Mouse (Mus musculus): ENCODE data around the gene Zfyve28. TPM values are rescaled to one million over a fixed set of nuclear protein-coding genes. Genes with fewer than 3 reads are reported as not detected.
A peak's percentile ranks its signal among the peaks of the same experiment; 100 is the strongest.

Gene Zfyve28
- polyA plus RNA-seq (2016; fragmentation: Nextera tagmentation; extraction: Ambion mirVana): 0.62 and 0.76 TPM in 2 replicates

DNA sequence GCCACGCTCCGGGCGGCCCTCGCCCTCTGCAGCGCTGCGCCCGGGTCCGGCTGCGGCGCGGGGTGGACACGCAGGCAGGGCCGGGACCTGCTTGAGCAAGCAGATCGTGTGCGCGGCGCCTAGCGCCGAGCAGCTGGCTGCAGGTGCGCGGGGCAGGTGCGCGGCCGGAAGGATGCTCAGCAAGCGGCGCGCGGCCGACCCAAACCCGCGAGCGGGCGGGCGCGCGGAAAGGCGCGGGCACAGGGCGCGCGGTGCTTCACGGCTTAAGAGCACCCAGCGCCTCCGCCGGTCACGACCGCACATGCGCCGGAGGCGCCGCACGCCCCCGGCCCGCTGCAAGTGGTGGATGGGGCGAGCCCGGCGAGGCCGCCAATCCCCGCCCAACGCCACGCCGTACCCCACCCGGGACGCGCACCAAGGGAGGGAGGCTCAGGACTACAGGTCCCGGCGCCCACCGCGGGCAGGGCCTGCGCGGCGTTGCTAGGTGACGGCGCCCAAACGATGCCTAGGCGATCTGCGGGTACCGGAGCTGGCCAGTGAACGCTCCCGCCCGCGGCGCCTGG is at the start of gene Zfyve28, which contains the start of gene Cfap99:
TSS of gene Zfyve28 (minus strand) at position 296 of the 563 bp plus-strand sequence.
TSS of gene Cfap99 (plus strand) at position 447 of the 563 bp plus-strand sequence.
- Histone ChIP-seq H3K27ac (0 out of 2 replicates have a peak within 1 kb of the TSS, but pooled peaks have one; percentile 56), H3K36me3 (no peaks in the 10 kb centered on the region), H3K4me1 (peaks cover 31% of the 10 kb centered on the region), H3K27me3 (ENCODE audit: low read depth, poor library complexity, severe bottlenecking) (peaks cover 92% of the 10 kb centered on the region), H3K4me3 (peak within 1 kb of the TSS; percentile 72), H3K9me3 (replicated peaks) (no peaks in the 10 kb centered on the region)
- DNase-seq (ENCODE audit: low spot score): peak; percentile 86
- WGBS: under 1% methylated on average over 83 of the region's 83 CpGs

DNA sequence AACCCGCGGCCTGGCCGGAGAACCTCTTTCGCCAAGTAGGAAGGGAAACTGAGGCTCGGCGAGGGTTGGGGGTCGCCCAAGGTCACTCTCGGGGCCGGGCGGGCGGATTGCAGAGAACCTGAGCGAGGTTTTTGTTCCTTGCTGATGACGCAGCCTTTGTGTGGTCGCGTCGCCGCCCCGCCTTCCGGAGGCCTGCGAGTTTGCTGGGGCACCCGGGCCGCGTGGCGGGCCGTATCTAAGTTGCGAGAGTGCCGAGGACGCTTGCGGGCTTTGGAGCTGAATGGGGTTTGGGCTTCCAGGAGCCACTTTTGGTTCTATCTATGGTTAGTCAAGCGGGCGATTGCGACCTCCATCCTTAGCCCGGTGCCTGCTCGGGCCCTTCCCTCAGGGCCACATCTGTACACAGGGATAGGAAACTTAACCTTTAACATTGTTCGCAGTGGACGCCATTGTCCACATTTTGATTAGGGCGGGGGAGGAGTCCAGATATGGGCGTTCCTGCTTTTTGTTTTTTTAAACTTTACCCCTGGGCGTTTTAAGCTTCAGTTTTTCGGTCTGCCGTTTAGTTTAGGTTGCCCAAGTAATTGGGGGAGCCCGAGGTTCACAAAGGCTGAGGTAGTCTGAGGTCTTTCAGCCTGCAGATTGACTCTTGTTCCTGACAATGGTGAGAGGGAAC is 48.7 kb upstream of the Zfyve28 start:
- under 1% methylated on average over 42 of the region's 42 CpGs for WGBS
- peak; percentile 82 for DNase-seq (ENCODE audit: low spot score)
- peaks cover 24% of the 10 kb centered on the region for H3K36me3 ChIP-seq
- peak overlapping the region; percentile 99 for H3K27ac ChIP-seq
- peak overlapping the region; percentile 97 for H3K4me3 ChIP-seq
- peaks cover 19% of the 10 kb centered on the region for H3K4me1 ChIP-seq
- H3K27me3 ChIP-seq (ENCODE audit: low read depth, poor library complexity, severe bottlenecking): no peaks in the 10 kb centered on the region
- no peaks in the 10 kb centered on the region for H3K9me3 ChIP-seq (replicated peaks)

DNA sequence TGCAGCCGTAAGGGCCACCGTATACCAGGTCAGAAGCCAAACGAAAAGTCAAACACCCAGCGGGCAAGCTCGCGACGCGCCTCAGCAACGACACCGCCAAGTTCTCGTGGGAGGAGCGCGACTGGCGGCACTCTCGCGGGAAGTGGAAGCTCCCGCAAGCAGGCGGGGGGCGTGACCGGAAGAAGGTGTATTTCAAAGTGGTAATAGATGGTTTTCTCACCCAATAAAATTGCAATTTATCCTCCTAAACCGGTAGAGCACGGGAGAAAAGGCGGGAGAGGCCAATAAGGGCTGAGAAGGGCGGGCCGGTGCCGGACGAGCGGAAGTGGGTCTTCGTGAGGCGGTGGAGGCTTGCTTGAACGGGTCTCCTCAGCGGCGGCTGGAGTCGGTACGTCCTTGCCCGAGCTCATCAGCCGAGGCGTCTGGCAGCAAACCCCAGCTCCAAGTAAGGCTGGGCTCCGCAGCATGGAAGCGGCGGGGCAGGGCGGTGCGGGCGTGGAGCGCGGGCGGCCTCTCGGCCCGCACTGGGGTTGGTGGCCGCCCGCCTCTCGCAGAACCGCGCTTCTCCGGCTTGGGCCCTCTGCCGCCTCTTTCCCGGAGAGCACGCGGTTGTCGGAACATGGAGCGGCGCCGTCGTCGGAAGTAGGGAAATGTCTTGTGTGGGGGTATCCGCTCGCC is 48.0 kb upstream of the Zfyve28 start, which contains the start of gene Rnf4:
TSS of gene Rnf4 (plus strand) at position 193 of the 678 bp plus-strand sequence.
- Histone ChIP-seq H3K4me3 (peak within 1 kb of the TSS; percentile 97), H3K4me1 (peaks cover 19% of the 10 kb centered on the region), H3K27ac (peak within 1 kb of the TSS; percentile 99), H3K36me3 (peaks cover 24% of the 10 kb centered on the region), H3K27me3 (ENCODE audit: low read depth, poor library complexity, severe bottlenecking) (no peaks in the 10 kb centered on the region), H3K9me3 (replicated peaks) (no peaks in the 10 kb centered on the region)
- WGBS: under 1% methylated on average over 67 of the region's 67 CpGs
- DNase-seq (ENCODE audit: low spot score): peak; percentile 99

DNA sequence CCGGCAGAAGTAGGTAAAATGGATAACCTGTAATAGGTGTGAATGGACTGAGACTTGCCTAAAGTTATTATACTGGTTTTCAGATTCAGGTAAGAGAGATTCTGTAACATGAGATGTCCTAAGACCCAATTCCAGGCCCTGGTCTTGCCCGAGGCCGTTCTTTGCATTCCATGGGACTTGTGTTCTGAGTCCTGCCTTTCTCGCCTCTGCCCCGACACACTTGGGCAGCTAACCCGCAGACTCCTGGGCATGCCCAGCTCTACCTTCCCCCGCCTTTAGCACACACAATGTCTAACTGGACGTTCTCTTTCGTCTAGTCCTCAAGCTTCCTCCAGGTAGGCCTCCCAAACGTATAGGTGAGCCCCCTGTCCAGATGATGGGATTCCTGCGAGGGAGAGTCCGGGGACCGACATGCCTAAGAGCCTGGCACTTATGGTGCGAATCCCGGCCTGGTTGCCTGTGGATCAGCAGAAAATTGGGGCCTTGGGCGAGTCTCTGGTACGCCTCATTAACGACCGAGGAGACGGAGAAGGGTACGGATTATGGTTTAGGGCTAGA is 47.4 kb upstream of the Zfyve28 start:
- Histone ChIP-seq H3K27ac (peak overlapping the region; percentile 99), H3K4me1 (peaks cover 19% of the 10 kb centered on the region), H3K9me3 (replicated peaks) (no peaks in the 10 kb centered on the region), H3K4me3 (peak overlapping the region; percentile 97), H3K27me3 (ENCODE audit: low read depth, poor library complexity, severe bottlenecking) (no peaks in the 10 kb centered on the region), H3K36me3 (peaks cover 24% of the 10 kb centered on the region)
- WGBS: 2% methylated on average over 21 of the region's 21 CpGs
- DNase-seq (ENCODE audit: low spot score): no peak

DNA sequence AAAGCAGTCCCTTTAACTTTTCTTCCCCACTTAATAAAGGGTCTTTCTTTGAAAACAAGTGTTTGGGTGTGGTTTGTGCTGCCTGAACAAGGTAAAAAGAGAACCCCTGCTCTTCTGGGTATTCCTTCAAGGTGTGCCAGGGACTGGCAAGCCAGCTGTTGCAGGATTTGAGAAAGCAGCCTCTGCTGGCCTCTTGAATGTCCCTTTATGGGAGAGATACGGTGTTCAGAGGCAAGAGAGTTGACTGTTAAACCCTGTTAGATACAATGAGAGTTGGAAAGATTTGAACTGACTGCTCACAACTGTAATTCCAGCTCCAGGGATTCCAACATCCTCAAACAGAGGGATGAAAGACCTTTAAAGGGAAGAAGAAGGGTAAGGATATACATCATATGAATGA is 45.8 kb upstream of the Zfyve28 start:
- Histone ChIP-seq H3K27me3 (ENCODE audit: low read depth, poor library complexity, severe bottlenecking) (no peaks in the 10 kb centered on the region), H3K27ac (no peak overlapping the region), H3K4me3 (no peak overlapping the region), H3K9me3 (replicated peaks) (no peaks in the 10 kb centered on the region), H3K4me1 (peaks cover 19% of the 10 kb centered on the region), H3K36me3 (peaks cover 9% of the 10 kb centered on the region)
- 90% methylated on average over 1 of the region's 1 CpGs for WGBS
- no peak for DNase-seq (ENCODE audit: low spot score)

DNA sequence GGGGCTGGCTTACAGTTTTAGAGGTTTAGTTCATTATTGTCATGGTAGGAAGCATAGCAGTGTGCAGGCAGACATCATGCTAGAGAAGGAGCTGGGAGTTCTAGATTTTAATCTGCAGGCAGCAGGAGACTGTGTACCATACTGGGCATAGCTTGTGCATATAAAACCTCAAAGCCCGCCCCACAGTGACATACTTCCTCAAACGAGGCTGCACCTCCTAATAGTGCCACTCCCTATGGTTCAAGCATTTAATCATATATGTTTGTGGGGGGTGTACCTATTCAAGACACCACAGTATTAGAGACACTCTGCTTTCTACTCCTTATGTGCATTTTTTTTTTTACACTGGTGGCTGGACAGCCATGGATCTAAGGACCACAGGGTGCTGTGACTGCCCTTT is 41.9 kb upstream of the Zfyve28 start:
- peaks cover 7% of the 10 kb centered on the region; the same call in 1 of the 2 replicates for H3K27me3 ChIP-seq (ENCODE audit: low read depth, poor library complexity, severe bottlenecking)
- no peak overlapping the region for H3K27ac ChIP-seq
- no peak for DNase-seq (ENCODE audit: low spot score)
- 89% methylated on average over 2 of the region's 2 CpGs for WGBS
- no peaks in the 10 kb centered on the region for H3K9me3 ChIP-seq (replicated peaks)
- H3K4me1 ChIP-seq: peaks cover 16% of the 10 kb centered on the region
- H3K36me3 ChIP-seq: no peaks in the 10 kb centered on the region
- H3K4me3 ChIP-seq: no peak overlapping the region

DNA sequence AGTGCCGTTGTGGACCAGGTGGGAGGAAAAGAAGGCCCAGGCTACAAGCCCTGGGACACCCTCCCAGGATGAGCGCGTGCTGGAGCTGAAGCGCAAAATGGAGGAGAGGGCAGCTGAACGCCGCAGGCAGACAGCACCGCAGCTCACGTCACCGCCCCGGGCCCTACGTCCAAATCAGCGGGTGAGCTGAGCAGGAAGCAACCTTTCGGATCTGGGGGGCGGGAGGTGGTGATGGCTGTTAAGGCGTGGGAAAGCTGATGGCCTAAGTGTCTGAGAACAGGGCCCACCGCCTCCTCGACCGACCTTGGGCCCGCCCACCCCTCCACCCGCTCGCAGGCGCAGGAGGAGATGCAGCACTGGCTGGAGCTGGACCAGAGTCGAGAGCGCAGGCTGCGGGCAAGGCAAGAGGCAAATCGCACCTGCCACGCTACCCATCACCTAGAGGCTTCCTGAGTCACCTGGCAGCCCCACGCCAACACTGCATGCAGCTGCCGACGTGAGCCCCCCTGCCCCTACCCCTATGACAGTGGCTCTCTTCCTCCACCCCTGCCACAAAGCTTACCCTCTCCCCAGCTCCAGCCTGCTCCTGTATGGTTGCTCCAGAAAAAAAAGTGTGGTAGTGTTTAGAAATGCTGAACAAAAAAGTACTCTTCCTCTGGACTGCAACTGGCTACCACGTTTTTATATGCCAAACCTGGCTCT is 38.8 kb upstream of the Zfyve28 start:
- Histone ChIP-seq H3K27ac (peak overlapping the region; percentile 76), H3K4me1 (peaks cover 15% of the 10 kb centered on the region), H3K4me3 (peak overlapping the region; percentile 50), H3K27me3 (ENCODE audit: low read depth, poor library complexity, severe bottlenecking) (peaks cover 7% of the 10 kb centered on the region; the same call in 1 of the 2 replicates), H3K36me3 (no peaks in the 10 kb centered on the region), H3K9me3 (replicated peaks) (no peaks in the 10 kb centered on the region)
- WGBS: 10% methylated on average over 31 of the region's 31 CpGs
- DNase-seq (ENCODE audit: low spot score): peak; percentile 65

DNA sequence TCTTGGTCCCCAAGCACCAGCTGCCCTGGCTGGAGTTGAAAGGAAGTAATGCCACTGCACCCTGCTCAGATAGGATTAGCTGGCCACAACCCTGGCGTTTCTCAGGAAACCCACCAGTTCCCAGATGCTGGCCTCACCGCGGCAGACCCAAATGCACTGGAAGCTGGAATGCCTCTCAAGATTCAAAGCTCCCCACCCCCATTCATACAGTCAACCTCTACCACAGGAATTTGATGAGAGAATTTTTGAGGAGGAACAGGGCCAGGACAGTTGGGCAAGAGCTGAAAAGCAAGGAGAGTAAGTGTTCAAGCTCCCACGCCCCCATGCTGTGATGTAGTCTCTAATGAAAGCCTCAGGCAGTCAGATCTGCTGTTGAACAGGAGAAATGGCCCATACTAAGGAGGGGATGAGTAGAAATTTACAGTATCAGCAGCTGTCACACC is 38.0 kb upstream of the Zfyve28 start:
- peaks cover 15% of the 10 kb centered on the region for H3K4me1 ChIP-seq
- peak; percentile 38 for DNase-seq (ENCODE audit: low spot score)
- WGBS: 36% methylated on average over 4 of the region's 4 CpGs
- H3K27me3 ChIP-seq (ENCODE audit: low read depth, poor library complexity, severe bottlenecking): peaks cover 7% of the 10 kb centered on the region; the same call in 1 of the 2 replicates
- H3K36me3 ChIP-seq: no peaks in the 10 kb centered on the region
- H3K27ac ChIP-seq: peak overlapping the region; percentile 76; the same call in 1 of the 2 replicates
- no peak overlapping the region for H3K4me3 ChIP-seq
- no peaks in the 10 kb centered on the region for H3K9me3 ChIP-seq (replicated peaks)

DNA sequence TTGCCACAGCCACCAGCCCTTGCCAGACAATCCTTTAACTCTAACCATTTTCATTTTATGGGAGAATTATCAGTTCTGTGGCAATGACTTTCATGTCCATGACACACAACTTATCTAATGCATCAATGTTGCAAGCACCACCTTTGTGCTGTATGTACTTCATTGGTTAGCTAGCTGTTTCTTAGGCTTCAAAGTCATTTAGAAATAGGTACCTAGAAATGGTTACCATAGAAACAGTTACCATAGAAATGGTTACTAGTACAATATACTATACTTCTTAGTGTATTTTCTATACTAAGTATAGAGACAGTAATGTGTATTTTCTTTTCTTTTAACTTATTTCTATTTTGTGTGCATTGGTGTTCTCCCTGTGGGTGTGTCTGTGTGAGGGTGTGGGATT is 37.0 kb upstream of the Zfyve28 start:
- no peak for DNase-seq (ENCODE audit: low spot score)
- no peak overlapping the region for H3K27ac ChIP-seq
- H3K4me1 ChIP-seq: peaks cover 15% of the 10 kb centered on the region
- no peaks in the 10 kb centered on the region for H3K36me3 ChIP-seq
- peaks cover 7% of the 10 kb centered on the region; the same call in 1 of the 2 replicates for H3K27me3 ChIP-seq (ENCODE audit: low read depth, poor library complexity, severe bottlenecking)
- no peaks in the 10 kb centered on the region for H3K9me3 ChIP-seq (replicated peaks)
- no peak overlapping the region for H3K4me3 ChIP-seq

DNA sequence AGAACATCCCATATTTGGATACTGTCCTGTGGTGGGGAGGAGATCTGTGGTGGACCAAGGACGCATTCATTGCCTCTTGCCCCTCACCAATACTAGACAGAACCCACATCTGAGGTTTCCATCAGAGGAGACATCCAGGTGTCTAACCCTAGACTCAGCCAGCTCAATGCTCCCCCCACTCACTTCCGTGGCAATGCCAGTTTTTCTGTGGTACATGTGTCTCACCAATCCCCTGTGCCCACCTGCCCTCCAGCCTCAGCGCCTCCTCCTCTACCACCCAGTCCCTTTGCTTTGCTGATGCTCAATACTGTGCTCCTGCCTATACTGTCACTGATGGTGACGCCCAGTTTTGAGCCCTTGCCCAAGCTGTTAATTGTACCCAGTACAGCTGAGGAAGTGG is 33.0 kb upstream of the Zfyve28 start:
- Histone ChIP-seq H3K4me3 (no peak overlapping the region), H3K9me3 (replicated peaks) (no peaks in the 10 kb centered on the region), H3K27me3 (ENCODE audit: low read depth, poor library complexity, severe bottlenecking) (no peaks in the 10 kb centered on the region), H3K27ac (no peak overlapping the region), H3K4me1 (peaks cover 5% of the 10 kb centered on the region), H3K36me3 (no peaks in the 10 kb centered on the region)
- WGBS: 87% methylated on average over 4 of the region's 4 CpGs
- DNase-seq (ENCODE audit: low spot score): no peak

DNA sequence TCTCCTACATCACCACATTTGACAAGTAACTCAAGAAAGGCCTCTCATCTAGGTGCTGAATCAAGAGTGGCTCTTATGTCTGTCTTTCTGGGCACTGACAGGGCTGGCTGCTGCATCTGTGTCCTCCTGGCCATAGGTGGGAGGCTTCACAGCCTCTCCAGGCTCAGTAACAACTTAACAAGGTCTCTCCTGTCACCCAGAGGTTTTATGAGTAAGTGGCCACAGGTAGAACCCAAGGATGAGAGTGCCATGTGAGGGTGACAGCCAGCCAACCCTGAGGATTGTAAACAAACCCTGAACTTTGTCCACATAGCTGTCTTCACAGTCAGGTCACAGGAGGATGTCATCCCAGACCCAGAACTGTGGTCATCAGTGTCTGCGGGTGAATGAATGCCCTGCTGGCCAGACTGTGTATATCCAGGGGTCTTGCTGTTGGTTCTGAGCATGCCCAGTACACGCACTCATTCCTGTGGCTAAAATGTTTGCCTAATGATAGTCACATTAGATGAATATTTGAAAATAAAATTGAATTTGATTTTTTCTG is 31.3 kb upstream of the Zfyve28 start:
- DNase-seq (ENCODE audit: low spot score): no peak
- Histone ChIP-seq H3K27me3 (ENCODE audit: low read depth, poor library complexity, severe bottlenecking) (no peaks in the 10 kb centered on the region), H3K36me3 (no peaks in the 10 kb centered on the region), H3K4me3 (no peak overlapping the region), H3K9me3 (replicated peaks) (no peaks in the 10 kb centered on the region), H3K27ac (no peak overlapping the region), H3K4me1 (no peaks in the 10 kb centered on the region)
- WGBS: 78% methylated on average over 2 of the region's 2 CpGs

DNA sequence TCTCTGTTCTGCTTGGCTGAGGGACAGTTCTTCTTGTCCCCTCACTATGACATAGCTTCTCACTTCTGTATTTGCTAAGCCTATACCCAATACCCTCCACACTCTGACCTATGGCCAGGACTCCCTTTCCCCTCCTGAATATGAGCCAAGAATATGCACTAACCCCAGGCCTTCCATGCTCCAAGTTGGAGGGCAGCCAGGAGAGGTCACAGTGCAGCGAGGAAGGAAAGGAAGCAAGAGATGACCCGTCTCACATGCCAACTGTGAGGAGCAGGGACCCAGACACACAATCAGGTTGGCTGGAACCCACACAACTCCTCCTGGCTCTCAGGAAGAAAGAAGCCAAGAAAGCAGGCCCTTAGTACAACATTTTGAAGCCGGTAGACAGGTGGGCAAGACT is 20.8 kb upstream of the Zfyve28 start:
- 91% methylated on average over 3 of the region's 3 CpGs for WGBS
- no peak for DNase-seq (ENCODE audit: low spot score)
- H3K27ac ChIP-seq: no peak overlapping the region
- H3K36me3 ChIP-seq: no peaks in the 10 kb centered on the region
- no peaks in the 10 kb centered on the region for H3K4me1 ChIP-seq
- no peaks in the 10 kb centered on the region for H3K9me3 ChIP-seq (replicated peaks)
- H3K27me3 ChIP-seq (ENCODE audit: low read depth, poor library complexity, severe bottlenecking): no peaks in the 10 kb centered on the region
- no peak overlapping the region for H3K4me3 ChIP-seq
